Mouse (Mus musculus) stomach, postnatal 0 days (tissue): Measurements from ENCODE around the gene Usp43. TPM values are rescaled to one million over a fixed set of nuclear protein-coding genes. Genes with fewer than 3 reads are reported as not detected.

Source experiments
- ATAC-seq: fragments of 200-750 bp; cut with Nextera tagmentation; 2 replicates; pipeline ENCODE4 v1.8.0; 2017; ENCODE audit not compliant: low FRiP score, low TSS enrichment
- DNase-seq: peaks from one replicate; pipeline ENCODE4 v3.0.0-alpha.2; 2016; ENCODE audit warnings: low spot score
- H3K27ac ChIP-seq: fragments of 300-500 bp; sonication (generic); replicated peaks from 2 replicates; pipeline ENCODE4 v1.5.1; 2014; ENCODE audit warnings: mild to moderate bottlenecking, control low read depth
- H3K27me3 ChIP-seq: fragments of 300-500 bp; sonication (generic); 2 replicates; pipeline ENCODE4 v1.6.1; 2014; ENCODE audit warnings: low read length; ENCODE audit not compliant: control insufficient read depth, insufficient read depth
- H3K36me3 ChIP-seq: fragments of 300-500 bp; sonication (generic); 2 replicates; pipeline ENCODE4 v1.6.1; 2014; ENCODE audit warnings: low read length, mixed read lengths; ENCODE audit not compliant: control insufficient read depth, insufficient read depth
- H3K4me1 ChIP-seq: fragments of 300-500 bp; sonication (generic); replicated peaks from 2 replicates; pipeline ENCODE4 v1.6.1; 2014; ENCODE audit warnings: antibody characterized with exemption; ENCODE audit not compliant: control insufficient read depth, insufficient read depth
- H3K4me2 ChIP-seq: fragments of 300-500 bp; sonication (generic); replicated peaks from 2 replicates; pipeline ENCODE4 v1.6.1; 2014; ENCODE audit warnings: low read depth, mild to moderate bottlenecking, control low read depth, moderate library complexity
- H3K4me3 ChIP-seq: fragments of 300-500 bp; sonication (generic); 2 replicates; pipeline ENCODE4 v1.5.1; 2014; ENCODE audit warnings: low read depth, low read length, control low read depth
- H3K9ac ChIP-seq: fragments of 300-500 bp; sonication (generic); 2 replicates; pipeline ENCODE4 v1.6.1; 2014; ENCODE audit warnings: mild to moderate bottlenecking, low read length, control low read depth, mixed read lengths
- H3K9me3 ChIP-seq: fragments of 300-500 bp; sonication (generic); 2 replicates; pipeline ENCODE4 v1.6.1; 2016; ENCODE audit warnings: low read length; ENCODE audit not compliant: control insufficient read depth
- CTCF ChIP-seq: IDR thresholded peaks from 2 replicates; pipeline ENCODE4 v1.5.1; 2016; ENCODE audit warnings: antibody characterized with exemption, low read depth, mild to moderate bottlenecking, moderate library complexity
- EP300 ChIP-seq: optimal IDR thresholded peaks from 2 replicates; pipeline ENCODE3; 2016; ENCODE audit warnings: antibody characterized with exemption
- WGBS: fragments of 180-500 bp; shearing (Covaris S2); extraction: QIAGEN DNeasy Blood & Tissue Kit; methylation state at CpG from one replicate; pipeline ENCODE4 v1.1.7; 2014; 5-methylcytosine and 5-hydroxymethylcytosine counted together
- polyA plus RNA-seq: library from polyadenylated mRNA; unstranded; fragments of >200 nt; fragmentation: Nextera tagmentation; extraction: Ambion mirVana; gene quantifications from 2 replicates; pipeline ENCODE4 v1.2.1, GENCODE M21; 2015

Usp43 gene
- polyA plus RNA-seq, 1 experiment from 2014 or later, result 2.0 TPM

GRCm38 (mm10) chr11:67811535-67811934 is 110.4 kb downstream of the Usp43 start:
- ATAC-seq, result no peak
- Histone ChIP-seq H3K9me3 (no peaks in the 10 kb centered on the region), H3K9ac (no peak overlapping the region), H3K4me2 (no peak overlapping the region), H3K4me3 (no peak overlapping the region), H3K27me3 (no peaks in the 10 kb centered on the region), H3K36me3 (no peaks in the 10 kb centered on the region), H3K27ac (no peak overlapping the region), H3K4me1 (no peaks in the 10 kb centered on the region)
- TF ChIP-seq EP300 (no peak), CTCF (peak; percentile 64)
- DNase-seq, result no peak
- WGBS, result 79% methylated on average over 6 of the region's 6 CpGs

DNA sequence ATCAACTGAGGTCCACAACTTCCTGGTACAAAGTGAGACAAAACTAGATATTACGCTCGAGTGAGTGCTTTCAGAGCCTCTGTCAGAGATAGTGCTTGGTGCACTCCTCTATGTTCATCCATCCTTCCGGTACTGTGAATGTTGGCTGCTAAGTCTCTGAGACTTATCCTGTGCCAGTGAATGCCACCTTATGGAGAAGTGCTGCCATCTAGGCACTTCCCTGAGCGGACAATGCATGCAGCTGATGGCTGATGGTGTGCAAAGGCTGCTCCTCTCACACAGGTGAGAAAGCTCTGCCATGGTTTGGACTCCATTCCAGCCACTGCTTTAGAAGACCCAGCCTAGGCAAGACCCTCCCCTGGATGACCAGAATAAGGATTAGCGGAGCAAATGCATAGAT is 113.9 kb downstream of the Usp43 start:
- DNase-seq (no peak), ATAC-seq (no peak)
- no peak overlapping the region for H3K4me3 ChIP-seq
- TF ChIP-seq CTCF (peak; percentile 46), EP300 (no peak)
- H3K4me1 ChIP-seq, result no peaks in the 10 kb centered on the region
- whole genome bisulfite sequencing, result 76% methylated on average over 5 of the region's 5 CpGs
- no peak overlapping the region for H3K9ac ChIP-seq
- H3K27me3 ChIP-seq, result no peaks in the 10 kb centered on the region
- H3K9me3 ChIP-seq, result no peaks in the 10 kb centered on the region
- H3K4me2 ChIP-seq, result no peak overlapping the region
- no peaks in the 10 kb centered on the region for H3K36me3 ChIP-seq
- no peak overlapping the region for H3K27ac ChIP-seq

- ATAC-seq (no peak), DNase-seq (no peak)
- Histone ChIP-seq H3K4me2 (no peak overlapping the region), H3K4me1 (no peaks in the 10 kb centered on the region), H3K9ac (no peak overlapping the region), H3K4me3 (no peak overlapping the region), H3K9me3 (no peaks in the 10 kb centered on the region), H3K36me3 (no peaks in the 10 kb centered on the region), H3K27ac (no peak overlapping the region), H3K27me3 (no peaks in the 10 kb centered on the region)
- TF ChIP-seq CTCF (no peak), EP300 (no peak)
- WGBS, result 71% methylated on average over 11 of the region's 11 CpGs
Observed at GRCm38 (mm10) chr11:67806832-67807597, 114.9 kb downstream of the Usp43 start.

DNA sequence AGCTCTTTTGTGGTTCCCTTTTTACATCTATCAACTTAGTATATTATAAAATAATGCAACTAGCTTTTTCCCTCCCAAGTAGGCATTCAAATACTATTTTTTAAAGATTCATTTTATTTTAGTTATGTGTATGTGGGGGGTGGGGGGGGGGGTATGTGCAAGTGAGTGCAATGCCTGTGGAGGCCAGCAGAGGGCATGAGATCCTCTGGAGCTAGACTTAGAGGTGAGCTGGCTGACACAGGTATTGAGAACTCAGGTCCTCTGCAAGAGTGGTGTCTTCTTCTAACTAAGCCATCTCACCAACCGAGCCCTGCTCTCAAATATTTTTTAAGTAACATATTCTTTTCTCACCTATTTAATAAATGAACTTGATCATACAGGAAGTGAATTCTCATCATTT is 116.4 kb downstream of the Usp43 start:
- Histone ChIP-seq H3K4me1 (no peaks in the 10 kb centered on the region), H3K4me3 (no peak overlapping the region), H3K9me3 (no peaks in the 10 kb centered on the region), H3K4me2 (no peak overlapping the region), H3K27ac (no peak overlapping the region), H3K9ac (no peak overlapping the region), H3K36me3 (no peaks in the 10 kb centered on the region), H3K27me3 (no peaks in the 10 kb centered on the region)
- no peak for DNase-seq
- no peak for ATAC-seq
- 96% methylated on average over 1 of the region's 1 CpGs for WGBS
- TF ChIP-seq CTCF, result peak; percentile 39
- TF ChIP-seq EP300, result no peak

Other genes starting within 250 kb of the Usp43 start
- not detected in 2 replicates for gene Rcvrn, start 226.8 kb downstream of the Usp43 start, polyA plus RNA-seq
- gene Glp2r, start 151.0 kb downstream of the Usp43 start, polyA plus RNA-seq, result 0.50 and 0.56 TPM in 2 replicates
- gene Gsg1l2, start 147.5 kb downstream of the Usp43 start, polyA plus RNA-seq, result not detected in 2 replicates
- 0.28 TPM in 1 of 2 replicates, not detected in the other for gene Dhrs7c, start 124.0 kb downstream of the Usp43 start, polyA plus RNA-seq
- 0.35 and 0.42 TPM in 2 replicates for gene Cfap52, start 43.5 kb upstream of the Usp43 start, polyA plus RNA-seq
- gene Stx8, start 44.0 kb upstream of the Usp43 start, polyA plus RNA-seq, result 71.0 and 76.1 TPM in 2 replicates